Mouse (Mus musculus): ENCODE measurements around the gene Cd5l. TPM values are rescaled to one million over a fixed set of nuclear protein-coding genes. Genes with fewer than 3 reads are reported as not detected.
A peak's percentile ranks its signal among the peaks of the same experiment; 100 is the strongest.

Cd5l gene
- total RNA-seq, 2 experiments from 2014 or later: 0.49 to 1.1 TPM

DNA sequence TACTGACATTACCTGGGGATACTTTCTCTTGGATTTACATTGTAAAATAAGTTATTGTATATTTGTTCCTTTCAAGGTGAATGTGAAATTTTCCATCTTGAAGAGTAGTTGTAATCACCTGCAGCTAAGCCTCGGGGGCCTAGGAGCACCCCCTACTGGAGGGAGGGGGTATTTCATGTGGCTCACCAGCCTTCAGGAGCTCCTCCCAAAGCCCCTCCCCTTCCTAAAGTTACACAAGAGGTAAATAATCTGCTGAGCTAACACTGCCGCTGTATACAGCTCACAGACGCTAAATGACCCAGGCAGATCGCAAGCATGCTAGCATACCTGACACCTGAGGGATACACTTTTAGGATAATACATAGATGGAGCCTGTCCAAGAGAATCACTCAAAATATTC lies 50.5 kb downstream of the Cd5l start:
- DNase-seq: peak in 1 of 2 experiments; percentile 32

DNA sequence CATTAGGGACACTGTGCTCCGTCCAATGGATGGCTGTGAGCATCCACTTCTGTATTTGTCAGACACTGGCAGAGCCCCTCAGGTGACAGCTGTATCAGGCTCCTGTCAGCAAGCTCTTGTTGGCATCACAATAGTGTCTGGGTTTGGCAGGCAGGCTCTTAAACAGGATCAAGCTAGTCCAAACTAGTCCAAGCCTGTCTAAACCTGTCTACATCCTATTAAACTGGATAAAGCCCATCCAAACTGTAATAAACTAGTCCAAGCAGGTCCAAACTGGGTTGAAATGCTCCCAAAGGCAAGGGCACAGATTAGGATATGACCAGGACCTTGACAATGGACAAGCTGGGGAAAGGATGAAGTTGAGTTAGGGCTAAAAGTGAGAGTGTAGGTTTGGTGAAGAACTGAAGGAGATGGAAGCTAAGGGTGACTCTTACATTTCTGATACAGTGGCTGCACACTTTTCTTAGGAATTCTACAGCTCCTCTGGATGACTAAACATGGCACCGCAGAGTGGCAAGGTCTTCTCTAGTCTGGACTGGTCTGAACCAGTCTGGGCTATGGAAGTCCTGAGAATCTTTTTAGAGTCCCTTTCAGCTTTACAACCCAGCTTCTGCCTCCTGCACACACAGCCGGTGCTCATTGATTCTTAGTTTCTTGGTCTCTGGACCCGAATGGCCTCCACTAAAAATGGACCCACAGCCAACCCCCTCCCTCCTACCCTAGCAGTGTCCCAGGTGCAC lies 51.7 kb downstream of the Cd5l start:
- no peak for DNase-seq

DNA sequence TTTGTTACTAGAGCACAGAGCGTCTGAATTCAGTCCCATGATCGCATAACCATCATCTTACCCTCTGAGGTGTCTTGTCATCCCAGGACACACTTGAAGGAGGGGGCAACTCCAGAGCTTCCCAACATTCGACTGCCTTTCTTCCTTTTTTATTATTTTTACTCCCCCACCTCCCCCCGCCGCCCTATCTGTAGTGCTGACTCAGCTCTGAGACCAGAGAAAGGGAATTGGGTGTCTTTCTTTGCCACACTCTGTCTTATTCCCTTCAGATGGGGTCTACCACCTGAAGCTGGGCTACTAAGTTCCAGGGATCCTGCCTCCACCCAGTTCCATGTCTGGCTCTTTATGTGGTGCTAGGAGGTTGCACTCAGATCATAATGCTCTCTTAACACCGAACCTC lies 52.9 kb downstream of the Cd5l start:
- no peak for DNase-seq

DNA sequence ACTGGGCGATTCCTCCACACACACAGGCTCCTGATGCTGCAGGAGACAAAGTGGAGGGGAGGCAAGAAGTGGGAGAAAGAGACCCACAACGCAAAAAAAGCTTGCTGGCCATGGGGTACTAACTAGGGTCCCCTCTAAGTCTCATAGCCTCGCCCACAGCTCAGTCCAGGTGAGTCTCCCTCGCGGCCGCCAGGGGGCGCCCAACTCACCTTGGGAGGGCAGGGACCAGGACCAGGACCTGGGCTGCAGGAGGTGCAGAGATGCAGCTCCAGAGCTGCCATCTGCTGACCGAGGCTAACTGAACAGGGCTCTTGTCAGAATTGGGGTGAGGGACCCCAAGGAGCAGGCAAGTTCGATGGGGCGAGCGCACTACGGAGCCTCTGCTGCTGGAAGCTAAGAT lies 53.5 kb downstream of the Cd5l start:
- DNase-seq: peak; percentile 60 to 78

GRCm38 (mm10) chr3:87420645-87421044 lies 63.0 kb downstream of the Cd5l start:
- DNase-seq: no peak

Other genes starting within 250 kb of the Cd5l start
- gene Kirrel, start 183.1 kb upstream of the Cd5l start, total RNA-seq (2021): 10 to 100 TPM; 17.9 to 22.3 TPM
- gene Fcrls, start 94.1 kb upstream of the Cd5l start, total RNA-seq (2021): 1 to 10 TPM; 1.9 to 5.4 TPM
- gene Fcrl1, start 18.5 kb downstream of the Cd5l start, total RNA-seq (2021): under 1 TPM; 0.40 to 0.43 TPM
- gene Fcrl5, start 77.9 kb downstream of the Cd5l start, total RNA-seq (2021): not detected
- 10 to 100 TPM; 22.0 to 24.7 TPM for gene Etv3, start 167.5 kb downstream of the Cd5l start, total RNA-seq (2021)